Comparison of ENCODE assay signal across 19 mouse cellular contexts in genomic region chr2:145462253-145462652, GRCm38 (mm10).
"Had no signal": no experiment of that assay in that cellular context is flagged by ENCODE, and none has a peak within 500 bp of the region (broad histone marks: within the 10 kb centered on the region; RNA-seq: fewer than 3 reads in every experiment).

No protein-coding gene starts in this region.

- H3K4me1 ChIP-seq: lung, embryonic 15.5 days; neural tube, embryonic 12.5 days had no signal

- H3K36me3 ChIP-seq: lung, embryonic 15.5 days; midbrain, embryonic 13.5 days; midbrain, embryonic 15.5 days; neural tube, embryonic 12.5 days had no signal

- H3K27ac ChIP-seq: lung, embryonic 15.5 days; macrophage; midbrain, embryonic 13.5 days; midbrain, embryonic 15.5 days; neural tube, embryonic 12.5 days had no signal

- H3K4me3 ChIP-seq: lung, embryonic 15.5 days; megakaryocyte, embryonic 14.5 days; midbrain, embryonic 13.5 days; midbrain, embryonic 15.5 days; neural tube, embryonic 12.5 days had no signal

- ATAC-seq: lung, postnatal 0 days; midbrain, embryonic 13.5 days; midbrain, embryonic 15.5 days had no signal

- H3K4me2 ChIP-seq: lung, embryonic 15.5 days; midbrain, embryonic 11.5 days; midbrain, embryonic 13.5 days; midbrain, embryonic 15.5 days; neural tube, embryonic 12.5 days had no signal

- DNase-seq: lung, adult 2 months; lung, postnatal 14 days; lung, postnatal 36 days; retina, postnatal 1 day; right cerebral cortex, adult 18-20 months; right cerebral cortex, postnatal 25 days; right cerebral cortex, postnatal 4 days; spleen, adult 18-20 months; thymus, adult 18-20 months; thymus, postnatal 14 days; thymus, postnatal 36 days had no signal

- H3K9me3 ChIP-seq: lung, embryonic 15.5 days; megakaryocyte, embryonic 14.5 days; midbrain, embryonic 13.5 days; midbrain, embryonic 15.5 days; neural tube, embryonic 12.5 days had no signal

- H3K9ac ChIP-seq: lung, embryonic 15.5 days; midbrain, embryonic 13.5 days; midbrain, embryonic 15.5 days; neural tube, embryonic 12.5 days had no signal

- H3K27me3 ChIP-seq: lung, embryonic 15.5 days; megakaryocyte, embryonic 14.5 days; midbrain, embryonic 13.5 days; midbrain, embryonic 15.5 days; neural tube, embryonic 12.5 days had no signal
